Mouse (Mus musculus) hindbrain, embryonic 14.5 days (tissue): ENCODE measurements at regions not wholly inside any gene's neighbourhood (a gene's known extent, or its start where the extent isn't known, plus 50 kb on each side); places are given as distances from the start of the nearest gene placed in this dataset.

Source experiments
- ATAC-seq: fragments of 200-750 bp; cut with Nextera tagmentation; 2 replicates; pipeline ENCODE4 v1.8.0; 2017; ENCODE audit warnings: moderate number of reproducible peaks, mild to moderate bottlenecking, moderate TSS enrichment, moderate library complexity; ENCODE audit not compliant: low FRiP score
- DNase-seq: peaks from one replicate; pipeline ENCODE4 v3.0.0-alpha.2; 2015; ENCODE audit warnings: low spot score
- H3K27ac ChIP-seq: fragments of 300-500 bp; sonication (generic); 2 replicates; pipeline ENCODE4 v1.5.1; 2014; ENCODE audit warnings: mild to moderate bottlenecking, moderate library complexity
- H3K27me3 ChIP-seq: fragments of 300-500 bp; sonication (generic); 2 replicates; pipeline ENCODE4 v1.6.1; 2014; ENCODE audit warnings: mild to moderate bottlenecking, low read length, mixed read lengths; ENCODE audit not compliant: control insufficient read depth, insufficient read depth
- H3K36me3 ChIP-seq: fragments of 300-500 bp; sonication (generic); replicated peaks from 2 replicates; pipeline ENCODE4 v1.6.1; 2014; ENCODE audit not compliant: control insufficient read depth, insufficient read depth
- H3K4me1 ChIP-seq: fragments of 300-500 bp; sonication (generic); replicated peaks from 2 replicates; pipeline ENCODE4 v1.6.1; 2014; ENCODE audit warnings: antibody characterized with exemption, low read length, mixed read lengths; ENCODE audit not compliant: control insufficient read depth, insufficient read depth
- H3K4me2 ChIP-seq: fragments of 300-500 bp; sonication (generic); replicated peaks from 2 replicates; pipeline ENCODE4 v1.6.1; 2014; ENCODE audit warnings: mild to moderate bottlenecking, moderate library complexity
- H3K4me3 ChIP-seq: fragments of 300-500 bp; sonication (generic); replicated peaks from 2 replicates; pipeline ENCODE4 v1.5.1; 2014; ENCODE audit warnings: mild to moderate bottlenecking, low read length
- H3K9ac ChIP-seq: fragments of 300-500 bp; sonication (generic); 2 replicates; pipeline ENCODE4 v1.6.1; 2014
- H3K9me3 ChIP-seq: fragments of 300-500 bp; sonication (generic); 2 replicates; pipeline ENCODE4 v1.6.1; 2016; ENCODE audit warnings: low read length; ENCODE audit not compliant: control insufficient read depth
- WGBS: fragments of 180-500 bp; shearing (Covaris S2); extraction: QIAGEN DNeasy Blood & Tissue Kit; methylation state at CpG from one replicate; pipeline ENCODE4 v1.1.7; 2014; 5-methylcytosine and 5-hydroxymethylcytosine counted together

DNA sequence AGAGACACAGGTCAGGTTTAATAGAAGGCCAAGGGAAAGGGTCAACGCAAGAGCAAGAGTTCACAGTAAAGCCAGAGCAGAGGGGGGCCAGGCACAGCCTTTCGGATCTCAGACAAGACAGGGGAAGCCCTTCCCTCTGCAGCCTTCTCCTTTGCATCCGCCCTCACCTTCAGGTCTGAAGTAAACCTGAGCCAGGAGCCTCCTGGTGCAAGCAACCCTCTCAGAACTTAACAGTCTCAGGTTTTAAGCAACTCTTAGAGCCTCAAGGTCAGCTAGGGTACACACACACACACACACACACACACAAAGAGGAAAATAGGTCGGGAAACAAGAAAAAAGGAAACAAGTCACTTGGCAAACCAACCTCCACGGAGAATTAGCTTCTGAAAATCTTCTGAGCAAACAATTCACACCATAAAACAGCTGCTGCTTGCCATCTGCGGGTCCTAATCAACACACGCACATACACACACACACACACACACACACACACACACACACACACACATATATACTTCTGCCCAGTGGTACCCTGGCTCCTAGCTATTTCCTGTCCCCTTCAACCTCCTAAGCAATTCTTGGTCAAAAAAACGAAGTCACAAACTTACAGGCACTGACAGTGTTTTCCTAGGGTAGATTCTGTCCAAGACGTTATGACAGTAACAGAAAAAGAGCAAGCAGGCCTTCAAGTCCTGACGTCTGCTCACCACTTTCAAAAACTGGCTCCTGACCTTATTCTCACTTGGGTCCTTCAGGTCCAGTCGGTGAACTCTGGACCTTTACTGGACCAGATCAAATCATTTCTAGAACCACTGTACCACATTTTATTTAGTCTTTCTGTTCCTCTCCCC lies 196.4 kb downstream of the Sox4 start:
- no peak overlapping the region for H3K9ac ChIP-seq
- no peaks in the 10 kb centered on the region for H3K27me3 ChIP-seq
- 25% methylated on average over 11 of the region's 11 CpGs for WGBS

DNA sequence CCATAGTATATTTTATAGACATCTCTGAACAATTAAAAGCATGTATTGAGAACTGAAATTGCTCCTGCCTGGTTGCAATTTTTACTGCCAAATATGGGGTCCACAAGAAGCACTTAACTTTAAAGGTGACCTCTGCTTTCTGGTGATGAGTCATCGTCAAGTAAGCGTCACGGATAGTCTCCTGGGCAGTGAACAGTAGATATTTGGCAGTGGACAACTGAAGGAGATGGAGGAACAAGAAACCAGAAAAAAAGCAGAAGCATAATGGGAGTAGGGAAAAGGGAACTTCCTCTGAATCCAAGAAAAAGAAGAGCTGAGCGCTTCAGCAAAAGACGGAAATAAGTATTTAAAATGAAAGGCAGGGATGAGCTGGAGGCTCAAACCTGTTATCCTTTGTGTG lies 199.3 kb downstream of the Sox4 start:
- WGBS: 82% methylated on average over 5 of the region's 5 CpGs
- Histone ChIP-seq H3K27ac (peak overlapping the region; percentile 38; the same call in 1 of the 2 replicates), H3K4me1 (peaks cover 31% of the 10 kb centered on the region), H3K4me3 (no peak overlapping the region), H3K9ac (no peak overlapping the region), H3K36me3 (no peaks in the 10 kb centered on the region), H3K9me3 (no peaks in the 10 kb centered on the region), H3K4me2 (no peak overlapping the region), H3K27me3 (no peaks in the 10 kb centered on the region)
- DNase-seq (no peak), ATAC-seq (no peak)

More for the DNA sequence above, 196.4 kb downstream of the Sox4 start:
- Histone ChIP-seq H3K4me2 (peak overlapping the region; percentile 54), H3K4me1 (peaks cover 31% of the 10 kb centered on the region), H3K27ac (peak overlapping the region; percentile 65), H3K4me3 (0 out of 2 replicates have a peak overlapping the region, but pooled peaks have one; percentile 27), H3K36me3 (no peaks in the 10 kb centered on the region), H3K9me3 (no peaks in the 10 kb centered on the region)
- DNase-seq: no peak
- no peak; the same call in 1 of the 2 replicates for ATAC-seq

DNA sequence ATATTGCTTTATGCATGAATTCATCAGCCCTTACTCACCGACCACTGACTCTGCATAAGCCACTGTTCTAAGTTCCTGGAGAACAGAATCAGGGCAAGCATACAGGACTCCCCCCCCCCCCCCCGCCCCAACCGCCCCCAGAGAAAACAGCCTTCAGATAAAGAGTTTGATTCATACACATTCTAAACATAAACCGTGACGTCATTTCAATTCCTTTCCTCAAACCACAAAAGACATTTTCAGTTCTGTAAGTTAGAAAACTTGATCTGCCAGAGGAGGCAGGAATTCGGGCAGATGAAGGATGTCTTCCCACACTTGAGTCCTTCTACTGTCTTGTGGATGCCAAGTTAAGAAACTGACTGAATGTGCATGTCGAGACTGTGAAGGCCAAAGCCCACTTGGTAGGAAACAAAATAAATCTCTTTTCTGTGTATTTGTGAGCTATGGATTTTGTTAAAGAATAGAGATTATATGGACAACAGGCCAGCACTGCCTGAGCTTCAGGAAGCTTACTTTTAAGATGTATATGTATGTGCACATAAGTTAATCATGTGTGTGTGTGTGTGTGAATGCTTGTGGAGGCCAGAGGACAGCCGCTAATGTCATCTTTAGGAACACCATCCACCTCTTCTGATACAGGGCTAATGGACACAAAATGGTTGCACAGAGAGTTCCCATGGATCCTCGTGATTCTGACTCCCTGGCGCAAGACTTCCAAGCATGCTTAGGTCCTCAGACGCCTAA lies 202.4 kb downstream of the Sox4 start:
- no peak overlapping the region for H3K4me3 ChIP-seq
- no peak for ATAC-seq
- 88% methylated on average over 11 of the region's 11 CpGs for WGBS

DNA sequence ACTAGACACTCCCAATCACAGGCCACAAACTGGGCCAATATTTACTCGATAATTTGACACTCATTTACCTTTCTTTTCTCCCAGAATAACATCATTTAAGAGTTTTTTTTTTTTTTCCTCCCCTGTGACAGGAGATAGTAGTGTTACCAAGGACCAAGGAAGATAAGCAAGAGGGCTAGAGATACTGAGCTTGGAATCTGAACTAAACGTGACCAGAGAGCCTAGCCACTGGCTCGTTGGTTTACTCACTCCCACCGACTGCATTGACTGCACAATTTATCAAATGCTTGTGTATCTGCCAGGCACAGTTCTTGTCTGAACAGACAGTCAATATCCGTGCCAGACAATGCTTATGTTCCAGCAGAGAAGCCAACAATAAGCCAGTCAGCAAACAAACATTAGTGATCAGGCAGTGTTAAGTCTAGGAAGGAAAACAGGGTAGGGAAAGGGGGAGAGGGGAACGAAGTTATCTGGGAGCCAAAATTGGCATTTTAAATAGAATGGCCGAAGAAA lies 213.3 kb downstream of the Sox4 start:
- H3K4me1 ChIP-seq: peaks cover 6% of the 10 kb centered on the region; the same call in 1 of the 2 replicates
- H3K4me2 ChIP-seq: no peak overlapping the region
- no peaks in the 10 kb centered on the region for H3K36me3 ChIP-seq
- no peak for ATAC-seq
- H3K9ac ChIP-seq: no peak overlapping the region
- H3K4me3 ChIP-seq: no peak overlapping the region
- no peaks in the 10 kb centered on the region for H3K9me3 ChIP-seq
- DNase-seq: no peak
- H3K27ac ChIP-seq: 0 out of 2 replicates have a peak overlapping the region, but pooled peaks have one; percentile 9
- no peaks in the 10 kb centered on the region for H3K27me3 ChIP-seq
- WGBS: 49% methylated on average over 7 of the region's 7 CpGs

More for the DNA sequence above, 202.4 kb downstream of the Sox4 start:
- DNase-seq: no peak
- Histone ChIP-seq H3K27ac (no peak overlapping the region), H3K27me3 (no peaks in the 10 kb centered on the region), H3K9me3 (no peaks in the 10 kb centered on the region), H3K4me1 (0 out of 2 replicates have a peak, but pooled peaks cover 2% of the 10 kb centered on the region), H3K36me3 (no peaks in the 10 kb centered on the region), H3K9ac (no peak overlapping the region), H3K4me2 (no peak overlapping the region)

DNA sequence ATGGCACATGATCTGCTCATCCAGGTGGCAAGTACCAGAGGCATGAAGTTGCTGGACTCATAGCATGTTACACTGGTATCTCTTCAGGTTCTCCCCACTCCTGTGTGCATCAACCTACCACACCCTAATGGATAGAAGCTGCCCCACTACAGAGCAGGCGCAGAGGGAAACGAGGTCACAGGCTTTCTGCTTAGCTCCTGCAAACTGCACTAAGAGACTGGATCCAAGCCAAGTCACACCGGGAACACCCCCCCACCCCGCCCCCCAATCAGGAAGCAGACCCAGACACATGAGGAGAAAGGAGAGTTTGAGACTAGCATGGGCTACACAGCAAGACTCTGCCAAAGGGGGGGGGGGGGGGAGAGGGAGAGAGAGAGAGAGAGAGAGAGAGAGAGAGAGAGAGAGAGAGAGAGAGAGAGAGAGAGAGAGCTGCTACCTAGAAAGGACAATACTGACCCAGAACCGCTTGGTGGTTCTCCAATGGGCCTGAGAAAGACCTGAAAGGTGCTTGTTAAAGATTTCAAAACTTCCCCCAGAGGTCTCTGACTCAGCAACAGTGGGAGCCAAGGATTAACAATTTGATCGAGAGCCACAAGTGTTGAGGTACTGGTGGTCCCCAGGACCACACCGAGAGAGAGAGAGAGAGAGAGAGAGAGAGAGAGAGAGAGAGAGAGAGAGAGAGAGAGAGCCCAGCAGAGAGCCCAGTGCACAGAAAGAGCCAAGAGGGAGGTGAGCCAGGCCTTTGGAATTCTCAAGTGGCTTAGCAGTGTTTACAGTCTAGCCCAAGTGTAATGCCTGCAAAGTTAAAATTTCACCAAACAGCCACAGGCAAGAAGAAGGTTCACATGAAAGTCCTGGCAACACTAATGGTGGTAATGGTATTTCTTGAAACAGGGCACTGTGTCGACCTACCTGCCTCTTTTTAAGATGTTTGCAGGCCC lies 215.1 kb downstream of the Sox4 start:
- no peaks in the 10 kb centered on the region for H3K27me3 ChIP-seq
- H3K4me2 ChIP-seq: no peak overlapping the region
- DNase-seq: no peak
- no peak for ATAC-seq
- H3K9ac ChIP-seq: no peak overlapping the region
- no peaks in the 10 kb centered on the region for H3K9me3 ChIP-seq
- WGBS: 55% methylated on average over 8 of the region's 8 CpGs
- H3K4me1 ChIP-seq: peaks cover 6% of the 10 kb centered on the region; the same call in 1 of the 2 replicates
- no peaks in the 10 kb centered on the region for H3K36me3 ChIP-seq
- no peak overlapping the region for H3K27ac ChIP-seq
- H3K4me3 ChIP-seq: no peak overlapping the region

DNA sequence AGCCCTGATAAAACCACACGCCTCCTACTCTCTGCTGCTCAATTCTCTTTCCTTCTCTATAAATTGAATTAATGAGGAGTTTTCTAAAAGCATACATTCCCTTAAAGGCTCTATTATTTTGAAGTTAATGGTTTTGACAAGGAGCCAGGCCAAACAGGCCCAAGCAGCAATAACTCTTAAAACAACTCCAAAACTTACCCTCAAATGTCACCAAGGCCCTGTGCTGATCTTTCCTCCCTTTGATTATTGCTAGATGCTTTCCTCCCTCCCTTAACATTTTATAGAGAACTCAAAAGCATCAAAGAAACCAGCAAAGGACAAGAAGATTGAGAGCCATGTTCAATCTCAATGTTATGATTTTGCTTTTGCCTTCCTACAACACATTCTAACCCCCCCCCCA lies 221.0 kb downstream of the Sox4 start:
- Histone ChIP-seq H3K27ac (no peak overlapping the region), H3K4me1 (no peaks in the 10 kb centered on the region), H3K36me3 (no peaks in the 10 kb centered on the region), H3K9ac (no peak overlapping the region), H3K4me3 (no peak overlapping the region), H3K9me3 (no peaks in the 10 kb centered on the region), H3K27me3 (no peaks in the 10 kb centered on the region), H3K4me2 (no peak overlapping the region)
- DNase-seq (no peak), ATAC-seq (no peak)
- WGBS: 91% methylated on average over 1 of the region's 1 CpGs

DNA sequence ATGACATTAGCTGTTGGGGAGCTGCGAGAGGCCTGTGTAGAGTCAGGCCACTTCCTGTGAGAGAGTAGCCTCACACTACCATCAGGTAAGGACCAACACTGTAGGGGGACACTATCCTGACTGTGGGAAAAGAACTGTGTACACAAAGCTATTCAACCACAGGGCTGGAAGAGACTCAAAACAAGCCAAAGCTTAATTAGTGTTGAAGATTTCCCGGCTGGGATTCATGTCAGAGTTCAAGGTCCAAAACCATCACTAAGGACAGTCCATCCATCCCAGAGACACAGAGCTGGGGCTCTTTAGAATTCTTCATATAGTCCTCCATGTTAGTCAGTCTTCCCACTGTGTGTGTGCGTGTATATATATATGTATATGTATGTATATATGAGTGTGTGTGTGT lies 221.5 kb downstream of the Sox4 start:
- Histone ChIP-seq H3K4me3 (no peak overlapping the region), H3K9ac (no peak overlapping the region), H3K27me3 (no peaks in the 10 kb centered on the region), H3K36me3 (no peaks in the 10 kb centered on the region), H3K9me3 (no peaks in the 10 kb centered on the region), H3K4me2 (no peak overlapping the region), H3K27ac (no peak overlapping the region), H3K4me1 (no peaks in the 10 kb centered on the region)
- 86% methylated on average over 3 of the region's 3 CpGs for WGBS
- no peak for DNase-seq
- ATAC-seq: no peak

DNA sequence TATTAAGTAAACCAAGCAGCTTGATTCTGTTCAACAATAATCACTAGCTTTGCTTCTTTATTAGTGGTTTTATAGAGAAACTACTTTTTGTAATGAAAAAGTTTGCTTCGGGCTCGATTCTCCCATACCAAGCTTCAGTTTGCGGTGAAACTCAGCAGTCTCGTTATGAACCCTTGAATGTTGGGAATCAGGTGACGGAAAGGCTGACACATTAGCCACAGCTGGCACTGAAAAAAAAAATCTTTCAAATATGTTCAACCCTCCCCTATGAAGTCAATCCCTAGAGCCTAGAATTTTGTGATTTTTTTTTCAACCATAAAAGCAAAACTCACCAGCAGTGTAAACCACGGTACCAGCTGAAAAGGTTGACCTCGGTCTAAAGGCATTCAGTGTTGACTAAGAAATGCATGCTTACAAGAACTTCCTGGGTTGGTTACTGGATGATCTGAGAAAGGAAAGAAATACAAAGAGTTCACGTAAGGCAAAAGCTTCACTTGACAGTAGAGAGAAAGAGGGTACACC lies 223.4 kb downstream of the Sox4 start:
- no peaks in the 10 kb centered on the region for H3K4me1 ChIP-seq
- no peak overlapping the region for H3K9ac ChIP-seq
- no peaks in the 10 kb centered on the region for H3K27me3 ChIP-seq
- H3K9me3 ChIP-seq: no peaks in the 10 kb centered on the region
- ATAC-seq (no peak), DNase-seq (no peak)
- no peak overlapping the region for H3K4me2 ChIP-seq
- no peak overlapping the region for H3K27ac ChIP-seq
- no peak overlapping the region for H3K4me3 ChIP-seq
- no peaks in the 10 kb centered on the region for H3K36me3 ChIP-seq
- whole genome bisulfite sequencing: 91% methylated on average over 8 of the region's 8 CpGs
